Mouse (Mus musculus): ENCODE measurements around the gene Itga2b.

DNA sequence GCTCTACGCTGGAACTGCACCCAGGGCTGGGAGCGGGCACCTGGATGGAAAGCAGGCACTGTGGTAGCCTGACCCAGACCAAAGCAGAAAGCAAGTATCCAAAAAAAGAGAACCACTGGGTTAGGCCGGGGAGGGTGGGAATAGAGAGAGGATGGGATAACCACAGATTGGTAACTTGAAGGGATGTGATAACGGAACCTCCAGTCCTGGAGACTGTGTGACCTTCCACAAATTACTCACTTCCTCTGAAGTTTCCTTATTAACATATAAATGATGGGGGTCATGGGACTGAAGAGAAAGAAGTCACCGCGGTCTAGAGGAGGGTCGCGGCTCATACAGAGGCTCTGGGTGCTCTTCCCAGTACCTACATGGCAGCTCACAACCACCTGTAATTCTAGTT, 29.7 kb downstream of the Itga2b start:
- no peak for TF ChIP-seq EP300 (IDR thresholded peaks at IDR 0.05; ENCODE audit: low read depth)
- no peak for TF ChIP-seq CTCF (IDR thresholded peaks at IDR 0.05; ENCODE audit: low read depth)
